Mouse (Mus musculus): ENCODE data around the gene Rint1.

The Rint1 gene

DNA sequence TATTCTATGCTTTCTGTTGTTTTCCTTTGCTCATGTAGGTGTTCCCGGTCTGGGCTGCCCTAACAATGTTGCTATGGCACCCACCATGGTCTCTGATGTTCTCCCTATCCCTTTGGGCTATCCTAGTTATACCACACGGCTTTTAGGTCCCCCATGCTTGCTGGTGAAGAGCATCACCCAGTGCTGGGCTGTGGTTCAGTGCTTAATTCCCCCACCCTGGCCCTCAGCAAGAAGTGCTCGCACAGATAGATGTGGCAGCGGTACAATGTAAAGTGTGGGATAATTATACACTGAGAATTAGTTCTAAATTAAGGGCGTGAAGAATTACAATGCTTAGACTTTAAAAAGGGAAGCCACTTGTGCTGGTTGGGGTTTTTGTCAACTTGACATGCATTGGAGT is 78.4 kb downstream of the Rint1 start:
- no peak for DNase-seq

Measured in lung, postnatal 4 days (tissue).